In genomic region chr8:58805190-58805589, GRCm38 (mm10) we compare ENCODE assay signal across 10 mouse cellular contexts.
DNase-seq lines count a peak whose midpoint lies in the region; ATAC-seq and TF ChIP-seq lines count a peak whose summit lies in the region.
"Had no signal": no experiment of that assay in that cellular context is flagged by ENCODE, and none has a peak within 500 bp of the region (broad histone marks: within the 10 kb centered on the region; RNA-seq: fewer than 3 reads in every experiment).

No protein-coding gene starts in this region.

- no peak for ATAC-seq in lung, embryonic 14.5 days (ENCODE audit: insufficient read depth)
- ATAC-seq in lung, postnatal 0 days: no peak

- no peak overlapping the region for H3K4me2 ChIP-seq in lung, embryonic 14.5 days
- no peak overlapping the region for H3K4me2 ChIP-seq in lung, postnatal 0 days (replicated peaks; ENCODE audit: low read depth, low read length)

- H3K36me3 ChIP-seq in lung, embryonic 14.5 days (ENCODE audit: insufficient read depth): no peaks in the 10 kb centered on the region
- H3K36me3 ChIP-seq in lung, postnatal 0 days (ENCODE audit: insufficient read depth, low read length): no peaks in the 10 kb centered on the region

- no peaks in the 10 kb centered on the region for H3K27me3 ChIP-seq in cerebellum, adult 2 months (ENCODE audit: control insufficient read depth, insufficient read depth, low read length)
- H3K27me3 ChIP-seq in lung, embryonic 14.5 days (ENCODE audit: insufficient read depth, low read length): no peaks in the 10 kb centered on the region
- H3K27me3 ChIP-seq in lung, postnatal 0 days (replicated peaks; ENCODE audit: insufficient read depth, low read length): no peaks in the 10 kb centered on the region

- no peak overlapping the region for H3K27ac ChIP-seq in cerebellum, adult 2 months (ENCODE audit: insufficient read depth, low read length)
- no peak overlapping the region for H3K27ac ChIP-seq in lung, embryonic 14.5 days (ENCODE audit: low read depth)
- no peak overlapping the region for H3K27ac ChIP-seq in lung, postnatal 0 days (ENCODE audit: low read length)

- no peak for TF ChIP-seq POLR2A in cerebellum, adult 2 months (IDR thresholded peaks at IDR 0.05; ENCODE audit: borderline replicate concordance, insufficient read depth, low read length)

- no peak overlapping the region for H3K4me3 ChIP-seq in cerebellum, adult 2 months (replicated peaks; ENCODE audit: insufficient read depth, low read depth, low read length)
- no peak overlapping the region for H3K4me3 ChIP-seq in lung, embryonic 14.5 days (ENCODE audit: low read depth, low read length)
- no peak overlapping the region for H3K4me3 ChIP-seq in lung, postnatal 0 days (ENCODE audit: low read depth, low read length)

- TF ChIP-seq CTCF in cerebellum, adult 2 months (IDR thresholded peaks at IDR 0.05; ENCODE audit: borderline replicate concordance, insufficient read depth, low read depth, low read length): no peak
- no peak for TF ChIP-seq CTCF in lung, embryonic 14.5 days (IDR thresholded peaks at IDR 0.05; ENCODE audit: low read depth)
- no peak for TF ChIP-seq CTCF in lung, postnatal 0 days (IDR thresholded peaks at IDR 0.05)

- peak; percentile 9 to 40 for DNase-seq in cerebellum, adult 2 months
- no peak for DNase-seq in cerebellum, adult 11 months
- peak; percentile 32 for DNase-seq in gastrocnemius, adult 18-20 months (ENCODE audit: low spot score)
- DNase-seq in gastrocnemius, adult 8-10 months (ENCODE audit: low spot score in 2 of 2): no peak
- peak; percentile 12 for DNase-seq in lung, embryonic 14.5 days
- no peak for DNase-seq in lung, postnatal 0 days (ENCODE audit: low spot score)
- peak; percentile 26 for DNase-seq in layer of hippocampus, adult 9-10 months (ENCODE audit: low spot score)
- no peak for DNase-seq in ovary, postnatal 10 days (ENCODE audit: low spot score)
- DNase-seq: kidney, adult 11 months; lung, adult 18-20 months had no signal

- TF ChIP-seq EP300 in lung, postnatal 0 days (IDR thresholded peaks at IDR 0.05): no peak

- H3K4me1 ChIP-seq in cerebellum, adult 2 months (ENCODE audit: control insufficient read depth, insufficient read depth, low read length): no peaks in the 10 kb centered on the region; the same call in 1 of the 2 replicates
- no peaks in the 10 kb centered on the region for H3K4me1 ChIP-seq in lung, embryonic 14.5 days (ENCODE audit: insufficient read depth)
- H3K4me1 ChIP-seq in lung, postnatal 0 days (ENCODE audit: insufficient read depth, low read depth, low read length): no peaks in the 10 kb centered on the region

- no peak overlapping the region for H3K9ac ChIP-seq in lung, embryonic 14.5 days
- H3K9ac ChIP-seq in lung, postnatal 0 days (replicated peaks; ENCODE audit: low read depth): no peak overlapping the region

- H3K9me3 ChIP-seq in lung, embryonic 14.5 days (ENCODE audit: low read depth, low read length): no peaks in the 10 kb centered on the region
- no peaks in the 10 kb centered on the region for H3K9me3 ChIP-seq in lung, postnatal 0 days (ENCODE audit: low read length)

Comparison
In these comparisons a context has a peak if more than half of its experiments do, and no peak if none do; other contexts are left out.
1. DNase-seq: peak in cerebellum, adult 2 months (2 of 2), gastrocnemius, adult 18-20 months (single experiment), lung, embryonic 14.5 days (single experiment) and layer of hippocampus, adult 9-10 months (single experiment); none in cerebellum, adult 11 months (single experiment), gastrocnemius, adult 8-10 months (0 of 2), lung, postnatal 0 days (single experiment) and ovary, postnatal 10 days (single experiment).